Mouse (Mus musculus) T-helper 17 cell (primary cell): ENCODE measurements around the gene Gse1.
"Not testable (repeated sequence)": the region's sequence is repeated elsewhere in the genome, so short reads cannot be mapped to it uniquely, and the experiment has no call there.

Source experiments
- in situ Hi-C, 2 experiments: fragments of 300-600 bp; cut with MboI, MseI; formaldehyde crosslinking; loops; 1 replicate in 1 of 2; 2 replicates in 1 of 2; pipeline ENCODE4 v1.15.1; 2025; ENCODE audit warnings: high pct_unique_total_duplicates in 2 of 2

Gse1 gene

DNA sequence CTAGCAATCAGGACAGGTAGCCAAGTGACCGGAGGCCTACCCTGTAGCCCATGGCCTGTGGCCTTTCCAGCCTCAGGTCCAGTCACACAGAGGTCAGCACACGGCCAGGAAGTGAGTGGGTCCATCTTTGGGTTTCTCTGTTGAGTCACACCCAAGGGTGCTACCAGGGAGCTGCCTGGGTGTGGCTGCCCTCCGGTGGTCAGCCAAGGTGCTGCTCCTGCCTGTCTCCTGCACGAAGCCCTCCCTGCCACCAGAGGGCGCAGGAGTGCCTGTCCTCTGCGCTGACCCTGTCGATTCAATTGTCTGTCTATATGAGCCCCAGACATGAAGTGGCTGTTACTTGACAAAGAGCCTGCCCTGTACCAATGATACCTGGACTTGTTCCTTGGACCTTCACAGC is 91.2 kb downstream of the Gse1 start:
- in situ Hi-C loops, result no loop called here

DNA sequence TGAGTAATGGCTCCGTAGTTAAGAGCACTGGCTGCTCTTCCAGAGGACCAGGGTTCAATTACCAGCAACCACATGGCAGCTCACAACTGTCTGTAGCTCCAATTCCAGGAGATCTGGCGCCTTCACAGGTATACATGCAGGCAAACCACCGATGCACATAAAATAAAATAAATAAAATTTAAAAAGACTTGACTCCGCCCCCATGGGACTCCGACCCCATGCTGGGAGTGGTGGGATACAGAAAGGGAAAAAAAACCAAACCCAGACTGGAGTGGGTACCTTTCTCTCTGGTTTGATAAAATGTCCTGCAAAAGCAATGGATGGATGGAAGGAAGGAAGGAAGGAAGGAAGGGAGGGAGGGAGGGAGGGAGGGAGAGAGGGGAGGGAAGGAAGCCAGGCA is 91.9 kb downstream of the Gse1 start:
- in situ Hi-C loops, result loop anchor here (5.0 kb wide), 3 partner anchors 42 to 143 kb away; partner anchors contain the start of gene Fam92b (in 1 of the 2)

DNA sequence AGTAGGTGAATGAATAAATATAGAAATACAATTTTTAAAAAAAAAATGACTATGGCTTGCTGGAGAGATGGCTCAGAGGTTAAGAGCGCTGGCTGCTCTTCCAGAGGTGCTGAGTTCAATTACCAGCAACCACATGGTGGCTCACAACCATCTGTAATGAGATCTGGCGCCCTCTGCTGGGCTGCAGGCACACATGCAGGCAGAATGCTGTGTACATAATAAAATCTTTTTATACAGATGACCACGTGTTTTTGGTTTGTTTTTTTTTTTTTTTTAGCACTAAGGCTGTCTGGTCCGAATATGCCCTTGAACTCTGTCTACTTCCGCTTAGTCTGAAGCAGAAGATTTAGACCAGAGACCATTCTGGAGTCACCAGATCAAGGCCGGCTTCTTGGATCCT is 93.5 kb downstream of the Gse1 start:
- in situ Hi-C loops, result loop anchor here (5.0 kb wide), 3 partner anchors 41 to 144 kb away; partner anchors contain the start of gene Fam92b (in 1 of the 2)

DNA sequence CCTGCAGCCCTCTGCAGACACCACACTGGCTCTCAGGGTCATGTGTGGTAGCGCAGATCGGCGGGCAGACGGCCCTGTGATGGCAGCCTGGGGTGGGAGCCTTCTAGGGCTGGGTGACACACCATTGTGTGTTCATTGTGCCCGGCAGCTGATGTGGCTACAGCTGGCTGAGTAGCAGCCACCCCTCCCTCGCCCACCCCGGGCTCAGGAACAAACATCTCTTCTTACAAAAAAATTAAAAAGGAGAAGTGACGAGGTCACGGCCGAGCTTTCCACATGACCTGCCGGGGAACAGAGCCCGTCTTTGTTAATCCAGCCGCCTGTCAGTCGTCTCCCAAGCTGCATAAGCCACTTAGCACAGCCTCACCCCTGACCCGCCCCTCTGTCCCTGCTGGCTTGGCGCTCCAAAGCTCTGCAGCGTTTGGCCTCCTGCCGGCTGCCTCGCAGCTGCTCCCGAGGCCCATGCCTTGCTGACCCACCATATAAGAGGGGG is 94.7 kb downstream of the Gse1 start:
- in situ Hi-C loops, result loop anchor here (5.0 kb wide), 3 partner anchors 39 to 146 kb away; partner anchors contain the start of gene Fam92b (in 1 of the 2)

DNA sequence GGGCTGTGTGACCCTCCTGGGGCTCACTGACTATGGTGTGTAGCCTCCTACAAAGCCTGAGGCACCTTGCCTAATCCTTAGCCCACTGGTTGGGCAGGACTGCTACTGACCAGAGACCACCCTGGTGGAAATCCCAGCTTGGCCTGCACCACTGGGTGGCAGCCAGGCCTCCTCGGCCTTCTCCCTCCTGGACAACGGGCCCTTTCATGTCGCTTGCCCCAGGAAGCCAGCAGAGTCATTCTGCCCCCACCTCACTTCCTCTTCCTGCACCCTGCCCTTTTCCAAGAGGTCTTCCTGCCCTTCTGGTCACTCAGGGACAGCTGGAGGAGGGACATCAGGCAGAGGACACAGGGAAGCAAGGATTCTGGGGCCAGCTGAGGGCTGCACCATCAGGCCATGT is 96.3 kb downstream of the Gse1 start:
- in situ Hi-C loops, result loop anchor here (5.0 kb wide), 3 partner anchors 38 to 147 kb away; partner anchors contain the start of gene Fam92b (in 1 of the 2)

DNA sequence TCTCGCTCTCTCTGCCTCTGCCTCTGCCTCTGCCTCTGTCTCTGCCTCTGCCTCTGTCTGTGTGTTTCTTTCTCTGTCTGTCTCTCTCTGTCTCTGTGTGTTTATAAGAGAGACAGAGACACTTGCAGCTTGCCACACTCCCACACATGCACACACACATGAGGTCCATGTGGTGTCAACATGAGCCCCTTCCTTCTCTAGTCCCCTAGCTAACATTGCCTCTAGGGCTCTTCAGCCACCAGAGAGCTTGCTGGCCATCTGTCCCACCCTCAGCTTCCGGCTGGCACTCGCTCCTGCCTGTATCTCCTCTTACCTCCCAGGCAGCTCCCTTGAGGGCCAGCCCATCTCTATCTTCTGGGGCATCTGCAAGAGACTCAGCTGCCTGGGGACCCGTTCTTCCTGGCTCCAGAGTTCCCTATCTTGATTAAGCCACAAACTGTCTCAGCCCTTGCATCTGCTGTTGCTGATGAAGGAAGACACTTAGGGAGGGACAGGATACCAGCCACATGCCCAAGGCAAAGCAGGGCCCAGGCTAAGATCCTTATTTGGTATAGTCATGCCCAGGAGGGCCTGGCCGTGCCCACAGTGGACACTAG is 97.0 kb downstream of the Gse1 start:
- in situ Hi-C loops, result loop anchor here in 1 of 2 experiments (5.0 kb wide), 1 partner anchor 37 kb away; no protein-coding TSS in a partner anchor

DNA sequence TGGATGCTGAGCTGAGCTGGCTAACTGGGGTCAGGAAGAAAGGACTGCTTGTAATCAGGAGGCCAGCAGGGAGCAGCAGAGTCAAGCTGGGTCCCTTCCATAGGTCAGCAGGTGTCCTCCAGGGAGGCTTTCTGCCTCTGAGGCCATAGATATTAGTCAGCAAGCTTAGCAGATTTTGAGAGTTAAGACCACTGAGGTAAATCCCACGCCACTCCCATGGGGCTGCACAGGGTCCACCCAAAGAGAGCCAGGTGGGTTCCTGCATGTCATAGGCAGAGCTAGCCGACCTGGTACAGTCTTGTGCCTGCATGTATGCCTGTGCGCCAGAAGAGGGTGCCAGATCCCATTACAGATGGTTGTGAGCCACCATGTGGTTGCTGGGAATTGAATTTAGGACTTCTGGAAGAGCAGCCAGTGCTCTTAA is 98.9 kb downstream of the Gse1 start:
- in situ Hi-C loops, result loop anchor here in 1 of 2 experiments (5.0 kb wide), 1 partner anchor 35 kb away; no protein-coding TSS in a partner anchor

DNA sequence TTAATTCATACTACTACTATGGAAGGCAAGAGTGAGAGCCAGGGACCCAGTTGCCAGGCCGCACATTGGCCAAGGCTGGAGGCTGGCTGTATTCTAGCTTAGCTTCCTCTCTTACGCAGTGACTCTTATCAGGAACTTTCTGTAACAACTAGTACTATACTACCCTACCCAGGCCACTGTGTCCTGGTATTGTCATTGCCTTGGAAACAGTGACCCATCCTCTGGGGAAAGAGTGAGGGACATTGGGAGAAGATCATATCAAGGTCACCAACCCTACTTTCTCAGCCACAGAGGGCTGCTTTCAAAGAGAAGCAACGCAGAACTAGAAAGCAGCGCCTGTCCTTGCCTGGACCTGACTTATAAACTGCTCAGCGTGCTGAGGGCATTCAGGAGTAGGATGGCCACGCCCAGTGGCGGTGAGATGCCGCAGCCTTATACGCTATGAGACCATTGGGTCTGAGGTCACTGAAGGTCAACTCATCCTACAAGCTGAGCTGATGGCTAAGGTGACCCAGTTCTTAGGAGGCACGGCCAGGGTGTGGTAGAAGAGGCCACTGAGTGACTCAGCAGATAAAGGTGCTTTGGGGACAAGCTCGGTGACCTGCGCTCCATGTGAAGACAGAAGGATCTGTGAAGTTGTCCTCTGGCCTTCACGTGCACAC is 100.2 kb downstream of the Gse1 start:
- in situ Hi-C loops, result loop anchor here in 1 of 2 experiments (5.0 kb wide), 1 partner anchor 34 kb away; no protein-coding TSS in a partner anchor

DNA sequence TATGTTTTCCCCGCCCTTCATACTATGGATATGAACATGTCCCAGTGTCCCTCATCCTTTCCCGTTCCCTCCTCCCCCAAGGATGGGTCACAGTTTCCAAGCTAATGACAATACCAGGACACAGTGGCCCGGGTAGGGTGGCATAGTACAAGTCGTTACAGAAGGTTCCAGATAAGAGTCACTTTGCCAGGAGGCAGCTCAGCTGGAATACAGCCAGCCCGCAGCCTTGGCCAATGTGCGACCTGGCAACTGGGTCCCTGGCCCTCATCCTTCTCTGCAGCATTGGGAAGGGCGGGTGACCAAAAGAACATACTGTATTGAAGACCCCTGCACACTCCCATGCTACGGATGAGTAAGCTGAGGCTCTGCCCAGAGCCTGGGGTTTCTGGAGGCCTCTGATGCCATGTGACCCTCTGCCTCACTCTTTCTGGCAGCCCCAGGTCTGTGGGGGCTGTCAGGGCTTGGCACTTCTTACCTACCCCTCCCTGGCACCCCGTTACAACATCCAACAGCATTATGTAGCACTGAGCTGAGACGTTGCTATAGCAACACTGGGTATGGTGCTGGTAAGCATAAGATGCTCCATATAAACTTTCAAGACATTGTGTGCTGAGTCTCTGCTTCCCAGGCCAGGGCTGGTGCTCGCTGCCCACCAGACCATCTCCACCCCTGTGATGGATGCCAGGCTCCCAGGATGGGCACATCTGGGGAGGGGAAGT is 100.9 kb downstream of the Gse1 start:
- in situ Hi-C loops, result loop anchor here in 1 of 2 experiments (5.0 kb wide), 1 partner anchor 33 kb away; no protein-coding TSS in a partner anchor

DNA sequence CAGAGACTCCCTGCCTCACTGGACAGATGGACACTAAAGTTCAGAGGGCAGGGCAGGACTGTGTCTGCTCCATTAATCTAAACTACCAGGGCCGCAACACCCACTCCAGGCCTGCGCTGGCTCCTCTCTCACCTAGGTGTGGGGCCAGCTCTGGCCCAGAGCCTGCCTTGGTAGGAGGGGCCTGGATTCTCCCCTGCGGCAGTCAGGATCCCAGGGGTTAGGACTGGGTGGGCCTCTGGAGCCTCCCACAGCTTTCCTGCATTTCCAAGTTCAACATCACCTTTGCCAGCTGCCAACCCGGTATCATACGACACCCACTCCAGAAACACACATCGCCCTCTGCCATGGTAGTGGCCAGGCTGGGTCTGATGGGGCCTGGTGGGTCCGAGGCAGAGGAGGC is 102.8 kb downstream of the Gse1 start:
- in situ Hi-C loops, result no loop called here

DNA sequence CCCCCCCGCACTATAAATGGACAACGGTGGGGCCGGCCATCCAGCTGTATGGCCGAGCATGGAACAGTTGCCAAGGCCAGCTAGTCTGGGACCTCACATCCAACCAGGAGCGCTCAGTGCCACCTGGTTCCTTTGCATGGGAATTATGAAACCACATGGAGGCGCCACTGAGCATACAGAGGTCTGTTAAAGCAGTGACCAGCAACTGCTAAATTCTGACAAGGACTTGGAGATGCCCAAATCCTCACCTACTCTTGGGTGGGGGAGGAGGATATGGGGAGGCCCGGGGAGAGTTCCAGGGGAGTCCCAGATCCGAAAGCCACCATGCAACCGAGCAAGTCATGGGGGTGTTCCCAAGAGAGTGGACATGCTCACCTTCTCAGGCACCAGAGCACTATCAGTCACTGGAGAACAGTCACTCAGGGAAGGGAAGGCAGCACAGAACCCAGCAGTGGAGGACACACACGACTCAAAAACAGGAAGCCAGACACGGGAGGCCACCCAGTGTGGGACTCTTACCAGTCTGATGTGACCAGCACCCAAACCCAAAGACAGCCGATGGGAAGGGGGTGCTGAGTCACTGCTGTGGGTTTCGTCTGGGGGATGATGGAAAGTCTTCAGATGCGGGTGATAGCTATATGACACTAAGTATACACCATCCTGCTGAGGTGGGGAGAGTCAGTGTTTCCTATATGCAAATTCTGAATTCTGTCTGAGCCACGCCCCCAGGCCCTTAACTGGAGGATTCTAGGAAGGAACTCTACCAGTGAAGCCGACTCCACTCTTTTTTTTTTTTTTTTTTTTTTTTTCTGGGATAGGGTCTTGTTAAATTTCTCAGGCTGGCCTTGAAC is 104.3 kb downstream of the Gse1 start:
- in situ Hi-C loops, result no loop called here

DNA sequence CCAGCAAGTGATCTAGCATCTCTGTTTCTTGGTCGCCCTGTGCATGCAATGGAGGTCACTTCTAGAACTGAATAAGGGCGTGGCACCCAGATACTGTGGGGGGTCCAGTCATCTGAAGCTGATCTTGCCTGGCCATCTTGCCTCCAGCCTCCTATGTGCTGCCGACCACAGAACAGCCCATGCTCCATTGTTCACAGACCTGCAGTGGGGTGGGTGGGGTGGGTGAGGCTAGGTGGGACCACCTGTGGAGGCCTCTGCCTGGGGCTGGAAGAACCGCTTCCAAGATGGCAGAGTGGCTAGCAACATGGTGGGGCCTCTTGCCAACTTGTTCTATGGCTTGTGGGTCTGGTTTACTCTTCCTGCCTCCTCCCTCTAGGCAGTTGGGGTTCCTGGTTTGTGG is 105.4 kb downstream of the Gse1 start:
- in situ Hi-C loops, result no loop called here

DNA sequence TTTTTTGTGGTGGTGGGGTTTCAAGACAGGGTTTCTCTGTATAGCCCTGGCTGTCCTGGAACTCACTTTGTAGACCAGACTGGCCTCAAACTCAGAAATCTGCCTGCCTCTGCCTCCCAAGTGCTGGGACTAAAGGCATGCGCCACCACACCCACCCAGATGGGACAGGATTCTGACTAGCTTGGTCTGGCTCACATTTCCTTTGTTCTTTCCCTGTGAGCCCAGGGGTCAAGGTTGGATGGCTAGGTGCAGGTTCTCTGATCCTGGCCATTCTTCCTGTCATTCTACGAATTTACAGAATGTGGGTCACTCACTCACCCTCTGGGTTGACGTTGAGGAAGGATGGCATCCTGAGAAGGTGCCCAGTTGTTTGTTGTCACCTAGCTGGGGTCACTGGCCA is 106.0 kb downstream of the Gse1 start:
- in situ Hi-C loops, result not testable (repeated sequence)

DNA sequence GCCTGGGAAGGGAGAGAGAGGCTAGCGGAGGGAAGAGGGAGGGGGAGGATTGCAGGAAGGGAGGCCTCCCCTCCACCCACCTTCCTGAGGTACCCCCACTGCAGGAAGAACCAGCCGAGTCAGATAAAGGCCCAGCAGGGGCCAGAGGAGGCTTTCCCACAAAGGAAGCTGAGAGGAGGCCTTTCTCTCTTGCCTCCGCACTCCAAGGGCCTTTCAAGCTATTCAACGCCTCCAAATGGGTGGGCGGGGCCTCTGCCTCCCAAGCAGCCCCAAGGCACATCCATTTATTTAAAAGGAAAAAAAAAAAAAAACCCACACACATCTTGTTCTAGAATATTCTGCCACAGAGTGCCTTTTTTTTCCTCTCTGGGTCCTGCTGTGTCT is 106.6 kb downstream of the Gse1 start:
- in situ Hi-C loops, result no loop called here

DNA sequence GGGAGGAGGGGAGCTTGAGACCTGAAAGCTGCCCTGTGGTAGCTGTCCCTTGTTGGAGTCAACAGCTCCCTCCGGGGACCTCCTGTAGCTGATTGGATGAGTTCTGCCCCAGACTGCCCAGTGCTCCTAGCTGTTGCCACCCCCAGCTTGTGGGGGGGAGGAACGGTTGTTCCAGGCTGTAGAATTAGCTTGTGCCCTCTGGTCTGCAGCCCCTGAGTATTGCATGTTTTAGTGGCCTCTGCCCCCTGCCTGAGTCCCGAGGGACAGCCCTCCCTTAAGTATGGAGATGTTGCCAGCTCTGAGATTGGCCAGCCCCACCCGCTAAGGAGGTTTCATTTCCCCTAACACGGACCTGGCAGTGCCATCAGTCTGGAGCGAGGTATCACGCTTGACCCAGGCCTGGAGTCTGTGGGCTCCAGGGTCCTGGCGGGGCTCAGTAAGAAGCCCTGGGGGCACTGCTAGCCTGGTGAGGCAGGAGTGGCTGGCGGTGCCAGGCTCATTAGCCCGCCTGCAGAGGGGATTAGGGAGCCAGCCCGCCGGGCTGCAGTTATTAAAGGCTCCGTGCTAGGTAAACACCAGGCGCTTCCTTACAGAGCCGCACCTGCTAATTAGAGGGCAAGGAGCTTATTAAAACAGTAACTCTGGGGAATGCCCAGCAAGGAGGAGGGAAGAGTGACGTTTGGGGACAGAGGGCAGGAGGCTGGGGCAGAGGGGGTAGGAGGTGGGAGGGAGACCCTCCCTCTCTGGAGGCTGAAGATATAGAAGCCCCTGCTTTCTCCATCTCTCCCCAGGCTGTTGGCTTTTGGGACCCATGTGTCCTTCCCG is 107.2 kb downstream of the Gse1 start:
- in situ Hi-C loops, result no loop called here

DNA sequence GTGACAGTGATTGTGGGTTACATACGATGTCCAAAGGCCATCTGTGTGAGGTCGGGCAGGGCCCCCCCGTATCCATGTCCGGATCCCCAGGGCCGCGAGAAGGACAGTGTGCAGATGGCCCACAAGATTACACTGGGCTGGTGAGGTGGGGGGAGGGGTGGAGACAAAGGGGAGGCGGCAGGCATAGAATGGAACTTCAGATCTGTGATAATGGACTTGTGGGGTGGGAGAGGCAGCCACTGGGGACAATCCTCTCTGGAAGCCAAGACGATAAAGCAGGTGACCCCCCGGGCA is 107.8 kb downstream of the Gse1 start:
- in situ Hi-C loops, result no loop called here

DNA sequence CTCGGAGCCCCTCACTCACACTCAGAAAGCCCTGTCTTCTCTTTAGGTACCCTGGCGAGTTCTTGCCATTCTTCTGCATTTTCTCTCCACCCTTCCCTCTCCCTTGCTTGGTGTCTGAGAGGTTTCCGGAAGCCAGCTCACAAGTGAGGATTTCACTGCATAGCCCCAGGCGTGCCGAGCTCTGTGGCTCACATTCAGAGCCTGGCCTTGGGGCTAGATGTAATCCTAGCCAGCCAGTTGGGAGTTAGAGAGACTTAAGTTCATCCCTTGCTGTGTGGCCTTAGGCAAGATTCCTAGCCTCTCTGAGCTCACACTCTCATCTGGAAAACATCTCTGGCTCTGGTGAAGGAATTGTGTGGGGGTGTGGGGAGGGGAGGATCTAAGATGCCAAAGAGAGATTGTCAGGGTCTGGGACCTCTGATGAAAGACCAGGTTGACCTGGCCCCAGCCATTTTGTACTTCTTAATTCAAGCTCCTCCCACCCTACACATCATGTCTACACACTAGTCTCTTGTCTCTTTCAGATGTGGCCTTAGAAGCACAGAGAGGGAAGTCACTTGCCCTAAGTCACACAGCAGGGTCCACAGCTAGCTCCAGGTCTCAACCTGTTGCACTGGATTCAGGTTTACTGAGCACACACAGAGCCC is 108.8 kb downstream of the Gse1 start:
- in situ Hi-C loops, result no loop called here

DNA sequence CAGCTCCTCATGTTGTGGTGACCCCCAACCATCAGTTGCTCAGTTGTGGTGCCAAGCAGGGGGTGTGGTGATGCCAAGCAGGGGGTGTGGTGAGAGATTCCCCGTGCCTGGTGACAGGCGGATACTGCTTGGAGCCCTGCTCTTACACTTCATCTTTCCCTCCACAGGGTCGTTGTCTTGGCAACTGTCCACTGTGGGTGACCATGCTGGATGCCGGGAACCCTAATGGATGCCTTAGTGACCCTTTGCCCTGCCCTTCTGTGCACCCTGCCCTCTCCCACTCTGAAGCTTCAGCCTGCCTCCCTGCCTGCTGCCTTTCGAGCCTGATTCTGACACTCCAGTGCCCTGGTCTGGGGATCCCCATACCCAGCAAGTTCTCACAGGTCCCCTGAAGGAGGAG is 109.4 kb downstream of the Gse1 start:
- in situ Hi-C loops, result no loop called here

DNA sequence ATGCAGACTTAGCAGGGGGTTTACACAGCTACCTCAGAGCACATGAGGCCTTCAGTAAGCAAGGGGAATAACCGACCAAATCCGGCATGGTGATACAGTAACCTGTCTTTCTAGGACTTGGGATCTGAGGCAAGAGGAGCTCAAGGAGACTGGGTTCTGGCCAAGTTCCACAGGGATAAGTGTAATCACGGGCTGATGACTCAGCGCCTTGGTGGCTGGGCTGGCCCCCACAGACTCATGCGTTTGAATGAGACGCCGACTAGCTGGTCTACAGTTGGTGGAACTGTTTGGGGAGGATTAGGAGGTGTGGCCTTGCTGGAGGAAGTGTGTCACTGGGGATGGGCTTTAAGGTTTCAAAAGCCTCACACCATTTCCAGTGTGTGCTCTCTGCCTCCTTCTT is 110.4 kb downstream of the Gse1 start:
- in situ Hi-C loops, result no loop called here

DNA sequence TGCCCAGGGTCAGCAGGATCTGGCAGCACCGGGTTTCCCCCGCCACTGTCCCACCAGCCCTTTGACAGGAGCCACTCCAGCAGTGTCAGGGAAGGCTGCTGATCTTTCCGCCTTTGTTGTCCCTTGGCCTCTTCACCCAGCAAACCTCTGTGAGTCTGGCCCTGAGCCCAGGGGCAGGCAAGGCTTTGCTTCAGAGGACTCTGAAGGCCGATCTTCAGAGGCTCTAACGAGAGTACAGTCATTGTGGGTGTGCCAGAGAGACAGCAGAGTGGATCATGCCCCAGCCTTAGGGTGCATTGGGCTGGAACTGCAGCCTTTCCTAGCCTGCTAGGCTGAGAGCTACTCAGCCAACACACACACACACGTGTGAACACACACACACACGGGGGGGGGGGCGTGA is 111.5 kb downstream of the Gse1 start:
- in situ Hi-C loops, result no loop called here
